Mouse (Mus musculus): ENCODE data around the gene 2200002D01Rik. TPM values are rescaled to one million over a fixed set of nuclear protein-coding genes. Genes with fewer than 3 reads are reported as not detected.

Gene 2200002D01Rik
- polyA plus RNA-seq, 1 experiment from 2014 or later = 3.3 TPM

GRCm38 (mm10) chr7:29257368-29257767 lies 9.1 kb upstream of the 2200002D01Rik start:
- Histone ChIP-seq H3K4me2 (ENCODE audit: low read depth, low read length) (no peak overlapping the region), H3K36me3 (replicated peaks; ENCODE audit: insufficient read depth, low read length) (peaks cover 15% of the 10 kb centered on the region; the same call in 1 of the 2 replicates), H3K4me3 (ENCODE audit: low read depth, low read length) (no peak overlapping the region), H3K9ac (replicated peaks) (no peak overlapping the region), H3K27me3 (ENCODE audit: insufficient read depth, low read length) (no peaks in the 10 kb centered on the region), H3K9me3 (ENCODE audit: low read length) (no peaks in the 10 kb centered on the region), H3K27ac (ENCODE audit: low read depth) (no peak overlapping the region), H3K4me1 (ENCODE audit: insufficient read depth) (peaks cover 10% of the 10 kb centered on the region)
- 73% methylated on average over 1 of the region's 1 CpGs for WGBS (ENCODE audit: insufficient replicate concordance)
- ATAC-seq = no peak
- TF ChIP-seq CTCF (IDR thresholded peaks at IDR 0.05; ENCODE audit: low read depth) = no peak
- no peak for TF ChIP-seq EP300 (IDR thresholded peaks at IDR 0.05; ENCODE audit: low read depth)
- DNase-seq = no peak

GRCm38 (mm10) chr7:29255875-29256274 lies 7.6 kb upstream of the 2200002D01Rik start:
- 76% methylated on average over 4 of the region's 4 CpGs for WGBS (ENCODE audit: insufficient replicate concordance)
- Histone ChIP-seq H3K9ac (replicated peaks) (no peak overlapping the region), H3K27me3 (ENCODE audit: insufficient read depth, low read length) (no peaks in the 10 kb centered on the region), H3K36me3 (replicated peaks; ENCODE audit: insufficient read depth, low read length) (peaks cover 15% of the 10 kb centered on the region; the same call in 1 of the 2 replicates), H3K9me3 (ENCODE audit: low read length) (no peaks in the 10 kb centered on the region), H3K4me1 (ENCODE audit: insufficient read depth) (peaks cover 10% of the 10 kb centered on the region), H3K4me2 (ENCODE audit: low read depth, low read length) (no peak overlapping the region), H3K4me3 (ENCODE audit: low read depth, low read length) (no peak overlapping the region), H3K27ac (ENCODE audit: low read depth) (no peak overlapping the region)
- no peak for ATAC-seq
- DNase-seq = no peak
- no peak for TF ChIP-seq CTCF (IDR thresholded peaks at IDR 0.05; ENCODE audit: low read depth)
- TF ChIP-seq EP300 (IDR thresholded peaks at IDR 0.05; ENCODE audit: low read depth) = no peak

DNA sequence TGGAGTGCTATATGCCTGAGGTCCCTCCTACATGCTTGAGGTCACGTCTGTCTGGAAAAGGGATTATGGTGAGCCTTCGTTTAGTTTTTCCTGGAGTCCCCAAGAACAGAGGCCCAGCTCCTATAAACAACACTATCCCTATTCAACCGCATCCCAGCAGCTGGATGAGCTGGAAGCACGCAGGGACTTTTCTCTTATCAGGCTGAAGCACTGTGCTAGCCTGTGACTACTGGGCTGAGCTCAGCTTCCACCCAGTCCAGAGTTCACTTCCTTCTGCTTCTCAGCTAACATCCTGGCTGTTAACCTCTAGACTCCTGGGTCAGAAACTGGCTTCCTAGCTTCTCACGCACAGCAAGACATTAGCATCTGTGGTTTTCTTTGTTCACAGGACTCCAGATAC lies 5.6 kb upstream of the 2200002D01Rik start:
- no peak overlapping the region for H3K9ac ChIP-seq (replicated peaks)
- no peak overlapping the region for H3K4me3 ChIP-seq (ENCODE audit: low read depth, low read length)
- H3K27me3 ChIP-seq (ENCODE audit: insufficient read depth, low read length) = no peaks in the 10 kb centered on the region
- WGBS (ENCODE audit: insufficient replicate concordance) = 29% methylated on average over 5 of the region's 5 CpGs
- peaks cover 11% of the 10 kb centered on the region; the same call in 1 of the 2 replicates for H3K36me3 ChIP-seq (replicated peaks; ENCODE audit: insufficient read depth, low read length)
- ATAC-seq (peak; percentile 64), DNase-seq (no peak)
- H3K4me2 ChIP-seq (ENCODE audit: low read depth, low read length) = no peak overlapping the region
- H3K9me3 ChIP-seq (ENCODE audit: low read length) = no peaks in the 10 kb centered on the region
- H3K27ac ChIP-seq (ENCODE audit: low read depth) = 0 out of 2 replicates have a peak overlapping the region, but pooled peaks have one; percentile 35
- peaks cover 10% of the 10 kb centered on the region for H3K4me1 ChIP-seq (ENCODE audit: insufficient read depth)
- TF ChIP-seq EP300 (IDR thresholded peaks at IDR 0.05; ENCODE audit: low read depth) = no peak

- no peaks in the 10 kb centered on the region for H3K9me3 ChIP-seq (ENCODE audit: low read length)
- H3K4me3 ChIP-seq (ENCODE audit: low read depth, low read length) = no peak overlapping the region
- DNase-seq (no peak), ATAC-seq (no peak)
- TF ChIP-seq EP300 (IDR thresholded peaks at IDR 0.05; ENCODE audit: low read depth) = no peak
- no peak for TF ChIP-seq CTCF (IDR thresholded peaks at IDR 0.05; ENCODE audit: low read depth)
- no peaks in the 10 kb centered on the region for H3K36me3 ChIP-seq (replicated peaks; ENCODE audit: insufficient read depth, low read length)
- peaks cover 19% of the 10 kb centered on the region for H3K4me1 ChIP-seq (ENCODE audit: insufficient read depth)
- H3K9ac ChIP-seq (replicated peaks) = no peak overlapping the region
- H3K27me3 ChIP-seq (ENCODE audit: insufficient read depth, low read length) = no peaks in the 10 kb centered on the region
- 53% methylated on average over 3 of the region's 3 CpGs for WGBS (ENCODE audit: insufficient replicate concordance)
- H3K27ac ChIP-seq (ENCODE audit: low read depth) = no peak overlapping the region
- H3K4me2 ChIP-seq (ENCODE audit: low read depth, low read length) = no peak overlapping the region
Measured at GRCm38 (mm10) chr7:29251166-29251565, 2.9 kb upstream of the 2200002D01Rik start.

GRCm38 (mm10) chr7:29247706-29248105 lies 560 bp downstream of the 2200002D01Rik start:
- Histone ChIP-seq H3K4me1 (ENCODE audit: insufficient read depth) (peaks cover 9% of the 10 kb centered on the region), H3K9me3 (ENCODE audit: low read length) (no peaks in the 10 kb centered on the region), H3K36me3 (replicated peaks; ENCODE audit: insufficient read depth, low read length) (peaks cover 3% of the 10 kb centered on the region; the same call in 1 of the 2 replicates), H3K9ac (replicated peaks) (peak overlapping the region; percentile 17; the same call in 1 of the 2 replicates), H3K4me2 (ENCODE audit: low read depth, low read length) (peak overlapping the region; percentile 81), H3K4me3 (ENCODE audit: low read depth, low read length) (peak overlapping the region; percentile 39), H3K27me3 (ENCODE audit: insufficient read depth, low read length) (no peaks in the 10 kb centered on the region), H3K27ac (ENCODE audit: low read depth) (no peak overlapping the region)
- DNase-seq = peak; percentile 37
- TF ChIP-seq EP300 (IDR thresholded peaks at IDR 0.05; ENCODE audit: low read depth) (no peak), CTCF (IDR thresholded peaks at IDR 0.05; ENCODE audit: low read depth) (no peak)
- no peak for ATAC-seq
- WGBS (ENCODE audit: insufficient replicate concordance) = 26% methylated on average over 19 of the region's 19 CpGs

DNA sequence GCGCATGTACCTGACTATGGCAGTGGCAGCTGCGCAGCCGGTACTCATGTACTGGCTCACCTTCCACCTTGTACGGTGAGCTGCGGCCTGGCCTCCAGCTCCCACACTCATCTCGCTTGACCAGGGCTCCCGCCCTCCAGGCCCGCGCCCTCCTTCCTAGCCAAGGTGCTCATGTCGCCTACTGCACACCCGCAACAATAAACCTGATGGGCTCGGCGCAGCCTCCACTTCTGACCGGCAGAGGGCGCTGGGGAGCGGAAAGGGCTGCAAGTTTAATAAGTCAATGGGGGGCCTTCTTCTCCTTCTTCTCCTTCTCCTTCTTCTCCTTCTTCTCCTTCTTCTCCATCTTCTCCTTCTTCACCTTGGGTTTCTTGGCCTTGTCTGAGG lies 959 bp downstream of the 2200002D01Rik start:
- ATAC-seq (peak; percentile 26; the same call in 1 of the 2 replicates), DNase-seq (peak; percentile 87)
- Histone ChIP-seq H3K4me3 (ENCODE audit: low read depth, low read length) (peak overlapping the region; percentile 39), H3K4me2 (ENCODE audit: low read depth, low read length) (peak overlapping the region; percentile 81), H3K36me3 (replicated peaks; ENCODE audit: insufficient read depth, low read length) (peaks cover 3% of the 10 kb centered on the region; the same call in 1 of the 2 replicates), H3K27ac (ENCODE audit: low read depth) (no peak overlapping the region), H3K9ac (replicated peaks) (0 out of 2 replicates have a peak overlapping the region, but pooled peaks have one; percentile 17), H3K9me3 (ENCODE audit: low read length) (no peaks in the 10 kb centered on the region), H3K4me1 (ENCODE audit: insufficient read depth) (peaks cover 9% of the 10 kb centered on the region), H3K27me3 (ENCODE audit: insufficient read depth, low read length) (no peaks in the 10 kb centered on the region)
- TF ChIP-seq EP300 (IDR thresholded peaks at IDR 0.05; ENCODE audit: low read depth) (no peak), CTCF (IDR thresholded peaks at IDR 0.05; ENCODE audit: low read depth) (peak; percentile 96)
- WGBS (ENCODE audit: insufficient replicate concordance) = 31% methylated on average over 16 of the region's 16 CpGs
